Mouse (Mus musculus) bone marrow macrophage, adult 2 months (primary cell): Measurements from ENCODE around the gene Ier2.

ENCODE experiments used
- CTCF ChIP-seq: IDR thresholded peaks from 2 replicates; pipeline ENCODE4 v1.5.1; 2012; ENCODE audit warnings: low read depth, mild to moderate bottlenecking, low read length, moderate library complexity
- POLR2A ChIP-seq: IDR thresholded peaks from 2 replicates; pipeline ENCODE4 v1.6.1; 2012; ENCODE audit warnings: mild to moderate bottlenecking, low read depth, low read length, borderline replicate concordance

- TF ChIP-seq CTCF (no peak), POLR2A (no peak)
Observed at GRCm38 (mm10) chr8:84682257-84682656, 19.6 kb upstream of the Ier2 start.
